Mouse (Mus musculus) testis, adult 2 months (tissue): ENCODE measurements at regions not wholly inside any gene's neighbourhood (a gene's known extent, or its start where the extent isn't known, plus 50 kb on each side); places are given as distances from the start of the nearest gene placed in this dataset.

Source experiments
- CTCF ChIP-seq: fragments of 200-500 bp; IDR thresholded peaks from 2 replicates; pipeline ENCODE4 v1.5.1; 2012; ENCODE audit warnings: low read depth, mild to moderate bottlenecking, inconsistent platforms, low read length, moderate library complexity; ENCODE audit not compliant: control insufficient read depth, insufficient read depth, insufficient replicate concordance
- POLR2A ChIP-seq: fragments of 200-500 bp; IDR thresholded peaks from 2 replicates; pipeline ENCODE4 v1.6.1; 2012; ENCODE audit warnings: low read depth, mild to moderate bottlenecking, inconsistent platforms, low read length, moderate library complexity; ENCODE audit not compliant: control insufficient read depth

GRCm38 (mm10) chr10:104595920-104596319, 402.1 kb downstream of the Gm4340 start:
- TF ChIP-seq CTCF (no peak), POLR2A (no peak)
